Mouse (Mus musculus) T-cell, adult 2 months (primary cell): ENCODE data around the gene Gm10130.
A peak's percentile ranks its signal among the peaks of the same experiment; 100 is the strongest.
"Not testable (repeated sequence)": the region's sequence is repeated elsewhere in the genome, so short reads cannot be mapped to it uniquely, and the experiment has no call there.

ENCODE experiments used
- DNase-seq: peaks from one replicate; pipeline ENCODE4 v3.0.0; 2022; ENCODE audit warnings: low spot score

Gm10130 gene

GRCm38 (mm10) chr2:150323402-150323801 is at the start of gene Gm10130:
TSS of gene Gm10130 (plus strand) at chr2:150323702.
- DNase-seq, result no peak

- DNase-seq, result no peak
Measured at GRCm38 (mm10) chr2:150293669-150294068, 29.8 kb upstream of the Gm10130 start.

GRCm38 (mm10) chr2:150299096-150299495 is 24.4 kb upstream of the Gm10130 start:
- DNase-seq, result no peak

GRCm38 (mm10) chr2:150307183-150307773 is 16.2 kb upstream of the Gm10130 start:
- DNase-seq, result peak; percentile 56

GRCm38 (mm10) chr2:150310952-150311884 is 12.3 kb upstream of the Gm10130 start:
- DNase-seq, result peak; percentile 76

- no peak for DNase-seq
Measured at GRCm38 (mm10) chr2:150316140-150316539, 7.4 kb upstream of the Gm10130 start.

GRCm38 (mm10) chr2:150318973-150319372 is 4.5 kb upstream of the Gm10130 start:
- no peak for DNase-seq

- not testable (repeated sequence) for DNase-seq
Measured at GRCm38 (mm10) chr2:150357136-150357535, 33.6 kb downstream of the Gm10130 start.

GRCm38 (mm10) chr2:150362113-150362877 is 38.8 kb downstream of the Gm10130 start, which contains the start of gene 3300002I08Rik:
TSS of gene 3300002I08Rik (minus strand) at chr2:150362765.
- DNase-seq, result peak; percentile 54

- DNase-seq, result no peak
Measured at GRCm38 (mm10) chr2:150362878-150363229, 39.4 kb downstream of the Gm10130 start.

- DNase-seq, result not testable (repeated sequence)
Measured at GRCm38 (mm10) chr2:150385553-150386106, 62.1 kb downstream of the Gm10130 start.

GRCm38 (mm10) chr2:150390198-150390597 is 66.7 kb downstream of the Gm10130 start:
- DNase-seq, result no peak

- not testable (repeated sequence) for DNase-seq
Measured at GRCm38 (mm10) chr2:150412146-150412545, 88.6 kb downstream of the Gm10130 start.
